Mouse (Mus musculus): Measurements from ENCODE around the gene Tox4.
"Not testable (repeated sequence)": the region's sequence is repeated elsewhere in the genome, so short reads cannot be mapped to it uniquely, and the experiment has no call there.

Tox4 gene

DNA sequence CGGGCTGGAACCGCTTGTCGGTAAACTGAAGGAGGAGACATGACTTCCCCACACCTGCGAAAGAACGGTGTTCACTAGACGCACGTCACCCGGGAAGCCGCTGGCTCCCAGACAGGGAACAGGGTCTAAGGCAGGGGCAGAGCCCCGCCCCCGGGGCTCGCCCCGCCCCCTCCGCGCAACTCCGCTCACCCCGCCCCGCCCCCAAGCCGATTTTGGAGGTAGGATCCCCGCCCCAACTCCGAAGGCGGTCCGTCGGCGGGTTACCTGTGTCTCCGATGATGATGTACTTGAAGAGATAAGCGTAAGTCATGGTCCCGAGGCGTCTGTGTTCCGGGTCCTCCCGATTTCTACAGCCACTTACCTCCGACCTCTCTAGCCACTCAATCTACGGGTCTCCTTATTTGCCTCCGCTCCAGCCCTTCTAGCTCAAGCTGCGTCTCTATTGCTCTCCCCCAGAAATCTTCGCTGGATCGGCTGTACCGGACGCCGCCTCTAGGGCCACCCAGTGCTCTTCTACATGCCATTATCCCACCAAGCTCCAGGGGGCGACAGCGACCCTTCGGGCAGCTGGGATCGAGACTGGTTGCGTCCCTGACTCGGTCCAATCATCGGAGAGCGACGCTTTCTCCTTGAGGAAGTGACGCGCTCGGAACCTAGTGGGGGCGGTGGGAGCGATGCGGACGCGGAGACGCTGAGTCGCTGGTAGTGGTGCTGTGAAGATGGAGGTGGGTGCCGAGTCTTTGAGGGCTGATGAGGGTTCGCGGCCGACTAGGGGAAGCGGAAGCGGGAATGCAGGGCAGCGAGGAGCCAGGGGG is at the start of gene Tox4, which contains the start of gene Rab2b:
Gene Tox4 (plus strand): TSS at position 215 of the 815 bp plus-strand sequence.
Gene Rab2b (minus strand): TSS at position 614 of the 815 bp plus-strand sequence.
- peak; percentile 98 to 99 for DNase-seq (ENCODE audit: low spot score in 2 of 2)

GRCm38 (mm10) chr14:52232249-52232648 is 46.7 kb upstream of the Tox4 start:
- no peak for DNase-seq (ENCODE audit: low spot score in 2 of 2)

DNA sequence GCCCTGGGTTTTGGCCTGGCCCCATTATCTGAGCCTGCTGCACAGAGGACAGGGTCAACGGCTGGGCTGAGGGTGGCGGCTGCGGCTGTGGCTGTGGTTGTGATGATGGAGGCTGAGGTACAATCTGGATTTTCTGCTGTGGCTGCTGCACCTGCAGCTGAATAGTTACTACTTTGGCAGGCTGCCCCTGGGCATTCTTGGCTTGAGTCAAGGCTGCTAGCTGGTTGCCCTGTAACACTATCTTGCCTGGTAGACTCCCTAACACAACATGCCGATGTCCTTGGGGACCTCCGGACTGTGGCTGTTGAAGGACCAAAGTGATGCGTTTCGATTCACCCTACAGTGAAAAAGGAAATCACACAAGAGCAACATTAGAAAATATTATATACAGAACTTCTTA is 43.8 kb upstream of the Tox4 start:
- no peak for DNase-seq (ENCODE audit: low spot score in 2 of 2)

DNA sequence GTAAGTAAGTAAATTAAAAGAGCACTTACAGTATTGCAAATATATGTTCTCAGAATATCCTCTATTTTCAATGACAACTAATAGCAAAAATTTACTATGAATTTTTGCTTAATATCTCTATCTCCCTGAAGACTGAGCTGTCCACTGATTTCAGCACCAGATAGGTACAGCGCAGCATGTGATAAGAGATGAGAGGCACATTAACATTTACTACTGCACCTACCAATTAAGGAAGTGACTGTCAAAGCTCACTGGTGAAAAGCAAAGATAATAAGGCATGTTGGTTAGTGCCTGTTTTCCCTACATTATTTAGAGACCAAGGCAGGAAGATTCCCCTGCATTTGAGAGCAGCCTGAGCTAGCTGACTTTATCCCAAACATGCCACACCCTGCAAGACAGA is 42.7 kb upstream of the Tox4 start:
- no peak for DNase-seq (ENCODE audit: low spot score in 2 of 2)

DNA sequence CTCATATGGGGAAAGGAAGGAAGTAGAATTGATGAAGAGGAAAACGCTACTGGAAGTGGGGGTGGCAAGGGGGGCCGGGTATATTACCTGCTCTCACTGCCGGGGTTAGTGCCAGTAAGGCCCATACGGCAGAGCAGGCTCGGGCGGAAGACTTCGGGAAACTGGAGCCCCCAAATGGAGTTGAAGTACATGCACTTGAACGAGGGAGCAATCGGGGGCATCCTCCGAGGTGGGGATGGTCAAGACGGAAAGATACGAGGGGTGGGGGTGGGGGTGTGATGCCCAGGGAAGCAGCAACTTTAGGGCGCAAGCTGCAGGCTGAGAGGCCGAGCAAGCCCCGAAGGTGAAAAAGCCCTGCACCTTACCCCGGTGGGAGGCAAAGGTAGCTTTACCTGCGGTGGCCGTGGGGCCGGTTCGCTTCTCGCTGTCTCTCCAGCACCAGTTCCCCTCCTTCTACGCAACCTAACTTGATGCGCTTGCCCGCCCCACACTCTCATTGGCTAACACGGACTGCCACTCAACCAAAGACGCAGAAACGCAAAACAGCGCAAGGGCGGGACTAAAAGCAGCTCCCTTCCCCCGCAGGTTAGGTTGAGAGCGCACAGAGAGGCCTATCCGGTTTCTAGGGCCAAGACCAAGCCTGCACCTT is 34.8 kb upstream of the Tox4 start:
- peak; percentile 100 for DNase-seq (ENCODE audit: low spot score in 2 of 2)

DNA sequence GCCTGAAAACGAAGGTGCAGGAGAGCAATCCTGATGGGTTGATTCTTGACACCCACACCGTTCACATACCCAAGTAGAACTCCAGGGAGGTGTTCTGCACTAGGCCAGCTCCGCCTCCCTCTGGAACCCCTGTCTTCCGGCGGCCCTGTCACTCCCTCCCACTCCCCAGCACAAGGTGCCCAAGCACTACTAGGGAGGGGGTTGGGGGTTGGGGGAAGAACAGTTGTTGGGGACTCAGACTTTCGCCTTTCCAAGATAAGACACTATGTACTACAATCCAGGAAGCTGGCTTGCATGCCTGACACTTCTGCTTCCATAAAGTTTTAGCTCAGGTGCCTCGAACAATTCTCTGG is 34.3 kb upstream of the Tox4 start:
- DNase-seq (ENCODE audit: low spot score in 2 of 2): no peak

DNA sequence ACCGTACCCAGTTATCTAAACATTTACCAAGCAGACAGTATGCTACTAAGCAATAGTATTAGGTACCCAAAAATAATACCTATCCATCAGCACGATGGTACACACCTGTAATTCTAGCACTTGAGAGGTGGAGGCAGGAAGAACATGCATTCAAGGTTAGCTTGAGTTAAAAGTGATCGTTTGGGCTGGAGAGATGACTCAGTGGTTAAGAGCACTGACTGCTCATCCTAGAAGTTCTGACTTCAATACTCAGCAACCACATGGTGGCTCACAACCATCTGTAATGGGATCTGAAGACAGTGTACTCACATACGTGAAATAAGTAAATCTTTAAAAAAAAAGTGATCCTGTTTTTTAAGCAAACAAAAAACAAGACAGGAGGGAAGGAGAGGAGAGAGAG is 32.8 kb upstream of the Tox4 start:
- DNase-seq (ENCODE audit: low spot score in 2 of 2): no peak

- no peak for DNase-seq (ENCODE audit: low spot score in 2 of 2)
Observed at GRCm38 (mm10) chr14:52256311-52257175, 22.4 kb upstream of the Tox4 start.

DNA sequence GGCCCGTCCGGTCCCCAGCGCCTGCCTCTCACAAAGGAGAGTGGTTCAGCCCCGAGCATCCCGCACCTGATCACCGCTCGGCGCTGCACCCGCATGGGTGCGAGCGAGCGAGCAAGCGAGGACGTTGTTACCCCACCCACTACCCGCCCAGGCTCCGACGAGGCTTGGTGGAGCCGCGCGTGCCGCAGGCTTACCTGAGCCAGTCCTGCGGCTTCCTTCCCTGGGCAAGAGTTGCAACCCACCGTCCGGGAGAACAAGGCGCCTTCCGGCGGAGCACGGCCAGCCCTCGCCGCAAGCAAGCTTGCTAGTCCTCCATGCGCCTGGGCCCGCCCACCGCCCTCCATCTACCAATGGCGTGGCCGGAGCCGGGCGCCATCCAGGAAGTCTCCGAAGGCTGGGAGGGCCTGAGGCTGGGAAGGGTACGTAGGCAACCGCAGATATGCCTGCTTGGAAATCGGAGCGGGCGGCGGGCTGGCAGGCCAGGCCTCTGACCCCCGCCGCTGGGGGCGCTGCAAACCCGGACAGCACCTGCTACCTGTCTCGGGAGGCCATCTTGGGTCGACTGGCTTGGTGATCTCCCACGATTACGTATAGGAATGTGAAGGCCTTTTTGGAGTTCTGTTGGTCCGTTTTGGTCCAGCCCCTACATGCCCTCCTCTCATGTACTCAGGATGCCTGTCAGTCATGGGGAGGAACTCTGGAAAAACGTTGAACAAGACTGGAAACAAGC is 21.3 kb upstream of the Tox4 start, which contains the start of gene Chd8:
Gene Chd8 (minus strand): TSS at position 297 of the 730 bp plus-strand sequence.
- peak; percentile 99 to 100 for DNase-seq (ENCODE audit: low spot score in 2 of 2)

DNA sequence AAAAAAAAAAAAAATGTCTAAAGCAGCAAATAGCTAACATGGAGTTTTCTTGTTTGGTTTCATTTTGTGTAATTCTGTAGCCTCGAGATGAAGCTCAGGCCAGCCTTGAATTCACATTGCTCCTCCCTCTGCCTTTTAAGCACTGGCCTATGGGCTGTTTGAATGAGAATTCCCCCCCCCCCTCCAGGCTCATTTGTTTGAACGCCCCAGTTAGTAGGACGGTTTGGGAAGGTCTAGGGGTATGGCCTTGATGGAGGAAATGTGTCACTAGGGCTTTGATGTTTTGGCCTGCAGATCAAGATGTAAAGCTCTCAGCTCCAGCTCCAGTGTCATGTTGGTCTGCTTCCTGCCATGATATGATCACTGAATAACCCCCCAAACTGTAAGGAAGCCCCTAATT is 6.2 kb upstream of the Tox4 start:
- DNase-seq (ENCODE audit: low spot score in 2 of 2): no peak

- no peak for DNase-seq (ENCODE audit: low spot score in 2 of 2)
Observed at GRCm38 (mm10) chr14:52277210-52277609, 1.7 kb upstream of the Tox4 start.

DNA sequence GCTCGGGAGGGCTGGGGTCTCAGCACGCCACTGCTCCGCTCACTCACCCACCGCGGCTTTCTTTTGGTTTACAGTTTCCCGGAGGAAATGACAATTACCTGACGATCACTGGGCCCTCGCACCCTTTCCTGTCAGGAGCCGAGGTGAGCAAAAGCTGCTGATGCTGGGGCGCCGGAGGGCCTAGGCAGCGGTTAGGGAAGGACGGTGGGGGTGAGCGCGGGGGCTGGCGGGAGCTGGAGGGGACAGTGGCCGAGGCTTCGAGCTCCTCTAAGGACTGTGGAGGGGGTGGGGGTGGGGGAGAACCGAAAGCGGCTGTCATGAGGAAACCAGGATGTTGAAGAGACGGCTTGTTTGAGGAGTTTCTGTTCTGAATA is 788 bp downstream of the Tox4 start:
- DNase-seq (ENCODE audit: low spot score in 2 of 2): no peak

GRCm38 (mm10) chr14:52283629-52284028 is 4.7 kb downstream of the Tox4 start:
- no peak for DNase-seq (ENCODE audit: low spot score in 2 of 2)

GRCm38 (mm10) chr14:52284191-52284590 is 5.2 kb downstream of the Tox4 start:
- DNase-seq (ENCODE audit: low spot score in 2 of 2): no peak

DNA sequence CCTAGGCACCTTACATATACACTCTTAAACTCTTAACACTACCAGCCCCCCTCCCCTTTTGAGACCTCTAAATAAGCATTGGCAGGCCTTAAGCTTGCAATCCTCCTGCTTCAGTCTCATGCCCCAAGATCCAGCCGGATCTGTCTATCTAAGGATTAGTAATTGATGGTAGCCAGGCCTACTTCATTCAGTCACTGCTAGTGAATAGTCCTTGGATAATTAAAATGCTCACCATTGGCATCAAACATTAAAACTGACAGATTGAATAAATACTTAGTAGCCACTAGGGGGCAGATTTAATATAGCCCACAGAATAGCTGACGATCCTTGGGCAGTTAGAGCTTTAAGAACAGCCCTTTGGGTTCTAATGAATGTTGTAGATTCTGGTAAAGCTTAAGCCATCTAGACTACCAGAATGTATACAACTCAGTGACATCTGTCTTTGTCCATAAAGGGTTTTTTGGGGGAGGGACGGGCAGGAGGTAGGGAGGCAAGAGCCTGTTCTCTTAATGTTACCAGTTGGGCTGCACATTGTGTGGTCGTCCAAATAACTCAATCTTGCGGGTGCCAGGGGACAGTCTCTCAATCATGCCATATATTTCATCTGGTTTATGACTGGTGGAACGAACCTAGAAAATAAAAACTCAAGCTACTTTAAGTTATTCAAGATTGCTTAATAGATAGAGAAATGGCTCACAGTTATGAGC is 16.8 kb downstream of the Tox4 start:
- DNase-seq (ENCODE audit: low spot score in 2 of 2): no peak

- DNase-seq (ENCODE audit: low spot score in 2 of 2): not testable (repeated sequence)
Observed at GRCm38 (mm10) chr14:52303517-52303916, 24.6 kb downstream of the Tox4 start.

DNA sequence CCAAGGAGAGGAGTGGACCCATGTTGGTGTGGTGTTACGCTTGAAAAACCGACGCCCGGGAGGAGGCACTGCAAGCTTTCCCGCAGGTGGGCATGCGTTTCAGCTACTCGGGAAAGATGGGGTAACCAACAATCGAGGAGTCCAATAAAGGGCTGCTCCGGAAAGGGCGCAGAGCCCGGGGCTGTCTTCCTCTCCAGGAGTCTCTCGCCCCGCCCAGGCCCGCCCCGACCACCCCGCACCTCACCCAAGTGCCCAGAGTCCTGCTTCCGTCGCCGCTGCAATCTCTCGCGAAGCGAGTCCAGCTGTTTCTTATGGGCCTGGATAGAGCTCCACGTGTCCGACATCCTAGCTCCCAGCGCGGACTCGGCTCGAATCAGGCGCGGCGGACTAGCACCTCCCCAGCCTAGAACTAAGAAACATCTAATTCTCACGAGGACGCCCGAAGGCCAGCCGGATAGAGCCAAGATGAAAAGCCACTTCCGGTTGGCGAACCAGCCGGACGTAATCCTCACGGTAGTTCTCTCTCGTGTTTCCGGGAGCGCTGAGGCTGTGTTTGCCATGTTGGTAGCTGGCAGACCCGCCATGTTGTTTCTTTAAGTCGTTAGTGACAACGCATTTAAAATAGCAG is 25.8 kb downstream of the Tox4 start, which contains the start of gene Mettl3:
Gene Mettl3 (minus strand): TSS at position 485 of the 628 bp plus-strand sequence.
- peak; percentile 89 to 93 for DNase-seq (ENCODE audit: low spot score in 2 of 2)

DNA sequence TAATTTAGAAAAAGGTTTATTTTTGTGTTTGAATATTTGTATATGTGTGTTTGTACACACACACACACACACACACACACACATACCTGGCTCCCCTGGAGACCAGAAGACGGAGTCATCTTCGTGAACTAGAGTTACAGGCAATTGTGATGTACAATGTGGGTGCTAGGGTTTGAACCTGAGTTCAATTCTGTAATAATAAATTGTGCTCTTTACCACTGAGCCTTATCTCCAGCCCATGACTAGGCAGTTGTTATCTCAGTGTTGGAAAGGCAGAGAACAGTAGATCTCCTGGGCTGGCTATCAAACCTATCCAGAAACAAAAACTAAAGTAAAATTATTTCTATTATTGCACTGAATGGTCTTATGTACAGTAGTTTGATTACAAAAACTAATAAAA is 27.2 kb downstream of the Tox4 start:
- no peak for DNase-seq (ENCODE audit: low spot score in 2 of 2)

DNA sequence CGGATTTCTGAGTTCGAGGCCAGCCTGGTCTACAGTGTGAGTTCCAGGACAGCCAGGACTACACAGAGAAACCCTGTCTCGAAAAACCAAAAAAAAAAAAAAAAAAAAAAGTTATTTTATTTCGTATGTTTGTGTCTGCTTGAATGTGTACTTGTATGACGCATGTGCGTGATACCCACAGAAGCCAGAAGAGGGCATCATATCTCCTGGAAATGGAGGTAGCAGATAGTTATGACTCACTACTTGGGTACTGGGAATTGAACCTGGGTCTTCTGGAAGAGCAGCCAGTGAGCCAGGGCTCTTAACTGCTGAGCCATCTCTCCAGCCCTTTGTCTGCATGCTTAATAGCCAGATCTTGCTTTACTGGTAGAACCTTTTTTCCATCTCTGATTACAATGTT is 31.4 kb downstream of the Tox4 start:
- not testable (repeated sequence) for DNase-seq (ENCODE audit: low spot score in 2 of 2)

DNA sequence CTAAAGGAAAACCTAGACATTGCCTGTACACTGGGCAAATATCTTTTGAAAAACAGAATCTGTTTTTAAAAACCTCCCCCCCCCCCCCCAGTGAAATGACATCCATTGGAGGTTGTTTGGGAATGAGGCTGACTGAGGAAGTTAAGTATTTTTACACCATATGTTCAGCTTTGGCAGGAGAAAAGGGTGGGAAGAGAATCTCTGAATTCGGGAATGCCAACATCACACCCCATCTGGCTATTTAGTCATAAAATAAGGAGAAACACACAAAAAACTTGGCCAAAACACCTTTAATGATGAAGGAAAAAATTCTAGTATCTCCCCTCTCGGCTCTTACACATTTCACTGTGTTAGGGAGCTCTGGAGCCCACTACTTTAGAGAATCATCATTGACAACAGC is 32.0 kb downstream of the Tox4 start:
- DNase-seq (ENCODE audit: low spot score in 2 of 2): no peak
